In genomic region chr17:8847558-8847957, GRCm38 (mm10) we compare ENCODE assay signal across 8 mouse cellular contexts.
DNase-seq lines count a peak whose midpoint lies in the region; ATAC-seq and TF ChIP-seq lines count a peak whose summit lies in the region.

No protein-coding gene starts in this region.

- H3K27me3 ChIP-seq in forebrain, embryonic 14.5 days (replicated peaks; ENCODE audit: control insufficient read depth, insufficient read depth, low read length), result no peaks in the 10 kb centered on the region
- no peaks in the 10 kb centered on the region for H3K27me3 ChIP-seq in forebrain, embryonic 12.5 days
- no peaks in the 10 kb centered on the region for H3K27me3 ChIP-seq in megakaryocyte, embryonic 14.5 days (replicated peaks)

- no peak overlapping the region for H3K4me3 ChIP-seq in forebrain, embryonic 14.5 days (ENCODE audit: low read depth, low read length)
- H3K4me3 ChIP-seq in forebrain, embryonic 12.5 days (replicated peaks), result no peak overlapping the region
- peak overlapping the region; percentile 20 for H3K4me3 ChIP-seq in megakaryocyte, embryonic 14.5 days (replicated peaks)
- no peak overlapping the region for H3K4me3 ChIP-seq in layer of hippocampus, adult 2 months

- no peak overlapping the region for H3K4me2 ChIP-seq in forebrain, embryonic 14.5 days (ENCODE audit: low read length)
- H3K4me2 ChIP-seq in forebrain, embryonic 12.5 days, result no peak overlapping the region

- H3K4me1 ChIP-seq in forebrain, embryonic 14.5 days (ENCODE audit: control insufficient read depth, insufficient read depth, low read length), result peaks cover 13% of the 10 kb centered on the region
- peaks cover 5% of the 10 kb centered on the region for H3K4me1 ChIP-seq in forebrain, embryonic 12.5 days
- peaks cover 76% of the 10 kb centered on the region for H3K4me1 ChIP-seq in megakaryocyte, embryonic 14.5 days

- H3K9me3 ChIP-seq in forebrain, embryonic 14.5 days (replicated peaks; ENCODE audit: control insufficient read depth, low read length), result no peaks in the 10 kb centered on the region
- no peaks in the 10 kb centered on the region for H3K9me3 ChIP-seq in forebrain, embryonic 12.5 days
- no peaks in the 10 kb centered on the region for H3K9me3 ChIP-seq in megakaryocyte, embryonic 14.5 days

- no peaks in the 10 kb centered on the region for H3K36me3 ChIP-seq in forebrain, embryonic 14.5 days (ENCODE audit: control insufficient read depth, insufficient read depth, low read length)
- H3K36me3 ChIP-seq in forebrain, embryonic 12.5 days (replicated peaks), result no peaks in the 10 kb centered on the region
- H3K36me3 ChIP-seq in megakaryocyte, embryonic 14.5 days (replicated peaks; ENCODE audit: low read length), result no peaks in the 10 kb centered on the region

- peak; percentile 29; the same call in 1 of the 2 replicates for ATAC-seq in forebrain, embryonic 14.5 days
- ATAC-seq in forebrain, embryonic 12.5 days (ENCODE audit: low FRiP score), result no peak
- ATAC-seq in megakaryocyte, adult 5-6 weeks (ENCODE audit: poor library complexity, severe bottlenecking), result no peak
- no peak for ATAC-seq in erythroid progenitor cell, adult 5-6 weeks (replicated peaks; ENCODE audit: low FRiP score, poor library complexity, severe bottlenecking)

- TF ChIP-seq CTCF in layer of hippocampus, adult 2 months (conservative IDR thresholded peaks at IDR 0.05), result peak; percentile 30

- 50% methylated on average over 7 of the region's 7 CpGs for WGBS in forebrain, embryonic 14.5 days
- WGBS in forebrain, embryonic 12.5 days, result 79% methylated on average over 7 of the region's 7 CpGs

- DNase-seq in forebrain, embryonic 14.5 days (ENCODE audit: low spot score), result peak; percentile 72
- peak; percentile 72 for DNase-seq in layer of hippocampus, adult 2 months (ENCODE audit: low spot score in 2 of 2)
- DNase-seq in T-cell, adult 2 months (ENCODE audit: low spot score), result no peak
- DNase-seq in Muller cell, postnatal 12 days (ENCODE audit: inconsistent ontology term), result no peak

- H3K9ac ChIP-seq in forebrain, embryonic 14.5 days (ENCODE audit: low read length), result no peak overlapping the region
- H3K9ac ChIP-seq in forebrain, embryonic 12.5 days, result no peak overlapping the region

- H3K27ac ChIP-seq in forebrain, embryonic 14.5 days (ENCODE audit: low read depth, low read length), result no peak overlapping the region
- no peak overlapping the region for H3K27ac ChIP-seq in forebrain, embryonic 12.5 days
- H3K27ac ChIP-seq in layer of hippocampus, adult 2 months, result no peak overlapping the region

Comparison
In these comparisons a context has a peak if more than half of its experiments do, and no peak if none do; other contexts are left out.
1. DNase-seq: peak in forebrain, embryonic 14.5 days (single experiment) and layer of hippocampus, adult 2 months (2 of 2); none in T-cell, adult 2 months (single experiment) and Muller cell, postnatal 12 days (single experiment).